Mouse (Mus musculus): Measurements from ENCODE around the gene Swsap1.

DNA sequence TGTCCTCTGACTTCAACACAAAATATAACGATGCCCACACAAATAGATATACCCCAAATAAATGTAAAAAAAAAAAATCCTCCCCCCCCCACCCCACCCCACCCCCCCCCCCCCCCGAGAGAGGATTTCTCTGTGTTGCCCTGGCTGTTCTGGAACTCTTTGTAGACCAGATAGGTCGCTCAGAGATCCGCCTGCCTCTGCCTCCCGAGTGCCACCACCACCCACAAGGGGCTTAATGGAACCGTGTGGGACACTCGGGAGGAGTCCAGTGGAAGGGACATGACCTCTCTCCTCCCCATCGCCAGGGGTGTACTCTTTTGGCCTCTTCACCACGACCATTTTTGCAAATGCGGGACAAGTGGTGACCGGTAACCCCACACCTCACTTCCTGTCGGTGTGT is 12.5 kb upstream of the Swsap1 start:
- TF ChIP-seq EP300 (IDR thresholded peaks at IDR 0.05; ENCODE audit: insufficient read depth, low read depth, low read length) (no peak), CTCF (IDR thresholded peaks at IDR 0.05; ENCODE audit: low read depth, low read length) (no peak), POLR2A (IDR thresholded peaks at IDR 0.05; ENCODE audit: insufficient read depth, low read length) (no peak)
